Mouse (Mus musculus): Measurements from ENCODE around the gene Atxn2l. TPM values are rescaled to one million over a fixed set of nuclear protein-coding genes. Genes with fewer than 3 reads are reported as not detected.
A peak's percentile ranks its signal among the peaks of the same experiment; 100 is the strongest.
"Not testable (repeated sequence)": the region's sequence is repeated elsewhere in the genome, so short reads cannot be mapped to it uniquely, and the experiment has no call there.

Atxn2l gene
- total and polyA plus RNA-seq, 3 experiments = 32.0 to 843 (median 301) TPM

GRCm38 (mm10) chr7:126497966-126498365 is 5.3 kb downstream of the Atxn2l start:
- DNase-seq (ENCODE audit: low spot score) (no peak), ATAC-seq (ENCODE audit: extremely low read depth, insufficient number of reproducible peaks, low FRiP score, poor library complexity, severe bottlenecking) (no peak)
- Histone ChIP-seq H3K4me3 (ENCODE audit: low read depth, low read length) (peak overlapping the region; percentile 16; the same call in 1 of the 2 replicates), H3K9me3 (replicated peaks) (no peaks in the 10 kb centered on the region), H3K27me3 (ENCODE audit: insufficient read depth, low read length) (no peaks in the 10 kb centered on the region), H3K36me3 (replicated peaks) (peaks cover 83% of the 10 kb centered on the region), H3K4me1 (ENCODE audit: insufficient read depth, low read depth, low read length) (peaks cover 76% of the 10 kb centered on the region)
- TF ChIP-seq TAL1 (conservative IDR thresholded peaks at IDR 0.05; ENCODE audit: low read depth, low read length) (no peak), GATA1 (IDR thresholded peaks at IDR 0.05; ENCODE audit: borderline replicate concordance, low read length) (no peak), CTCF (IDR thresholded peaks at IDR 0.05; ENCODE audit: low read depth, low read length) (no peak), POLR2AphosphoS5 (IDR thresholded peaks at IDR 0.05; ENCODE audit: insufficient replicate concordance, low read depth, low read length) (no peak), GATA2 (IDR thresholded peaks at IDR 0.05; ENCODE audit: borderline replicate concordance, low read depth, low read length) (no peak)

- Histone ChIP-seq H3K4me3 (ENCODE audit: low read depth, low read length) (no peak overlapping the region), H3K36me3 (replicated peaks) (peaks cover 97% of the 10 kb centered on the region), H3K27me3 (ENCODE audit: insufficient read depth, low read length) (no peaks in the 10 kb centered on the region), H3K4me1 (ENCODE audit: insufficient read depth, low read depth, low read length) (peaks cover 89% of the 10 kb centered on the region), H3K9me3 (replicated peaks) (no peaks in the 10 kb centered on the region)
- ATAC-seq (ENCODE audit: extremely low read depth, insufficient number of reproducible peaks, low FRiP score, poor library complexity, severe bottlenecking) = no peak
- no peak for DNase-seq (ENCODE audit: low spot score)
- no peak for TF ChIP-seq GATA2 (IDR thresholded peaks at IDR 0.05; ENCODE audit: borderline replicate concordance, low read depth, low read length)
- no peak for TF ChIP-seq GATA1 (IDR thresholded peaks at IDR 0.05; ENCODE audit: borderline replicate concordance, low read length)
- TF ChIP-seq POLR2AphosphoS5 (IDR thresholded peaks at IDR 0.05; ENCODE audit: insufficient replicate concordance, low read depth, low read length) = no peak
- no peak for TF ChIP-seq TAL1 (conservative IDR thresholded peaks at IDR 0.05; ENCODE audit: low read depth, low read length)
- TF ChIP-seq CTCF (IDR thresholded peaks at IDR 0.05; ENCODE audit: low read depth, low read length) = no peak
Measured at GRCm38 (mm10) chr7:126496475-126496874, 6.8 kb downstream of the Atxn2l start.

GRCm38 (mm10) chr7:126494120-126494519 is 9.1 kb downstream of the Atxn2l start:
- ATAC-seq (ENCODE audit: extremely low read depth, insufficient number of reproducible peaks, low FRiP score, poor library complexity, severe bottlenecking) (no peak), DNase-seq (ENCODE audit: low spot score) (no peak)
- Histone ChIP-seq H3K4me1 (ENCODE audit: insufficient read depth, low read depth, low read length) (peaks cover 87% of the 10 kb centered on the region), H3K4me3 (ENCODE audit: low read depth, low read length) (no peak overlapping the region; the same call in 1 of the 2 replicates), H3K36me3 (replicated peaks) (peaks cover 97% of the 10 kb centered on the region), H3K9me3 (replicated peaks) (no peaks in the 10 kb centered on the region), H3K27me3 (ENCODE audit: insufficient read depth, low read length) (no peaks in the 10 kb centered on the region)
- no peak for TF ChIP-seq CTCF (IDR thresholded peaks at IDR 0.05; ENCODE audit: low read depth, low read length)
- no peak for TF ChIP-seq GATA1 (IDR thresholded peaks at IDR 0.05; ENCODE audit: borderline replicate concordance, low read length)
- no peak for TF ChIP-seq POLR2AphosphoS5 (IDR thresholded peaks at IDR 0.05; ENCODE audit: insufficient replicate concordance, low read depth, low read length)
- TF ChIP-seq TAL1 (conservative IDR thresholded peaks at IDR 0.05; ENCODE audit: low read depth, low read length) = no peak

- Histone ChIP-seq H3K4me3 (ENCODE audit: low read depth, low read length) (peak overlapping the region; percentile 52; the same call in 1 of the 2 replicates), H3K27me3 (ENCODE audit: insufficient read depth, low read length) (no peaks in the 10 kb centered on the region), H3K4me1 (ENCODE audit: insufficient read depth, low read depth, low read length) (peaks cover 78% of the 10 kb centered on the region), H3K9me3 (replicated peaks) (no peaks in the 10 kb centered on the region), H3K36me3 (replicated peaks) (peaks cover 87% of the 10 kb centered on the region)
- TF ChIP-seq GATA1 (IDR thresholded peaks at IDR 0.05; ENCODE audit: borderline replicate concordance, low read length) (no peak), TAL1 (conservative IDR thresholded peaks at IDR 0.05; ENCODE audit: low read depth, low read length) (no peak), POLR2AphosphoS5 (IDR thresholded peaks at IDR 0.05; ENCODE audit: insufficient replicate concordance, low read depth, low read length) (no peak), CTCF (IDR thresholded peaks at IDR 0.05; ENCODE audit: low read depth, low read length) (no peak), GATA2 (IDR thresholded peaks at IDR 0.05; ENCODE audit: borderline replicate concordance, low read depth, low read length) (no peak)
- DNase-seq (ENCODE audit: low spot score) = no peak
- no peak for ATAC-seq (ENCODE audit: extremely low read depth, insufficient number of reproducible peaks, low FRiP score, poor library complexity, severe bottlenecking)
Measured at GRCm38 (mm10) chr7:126491973-126492372, 11.3 kb downstream of the Atxn2l start.

- TF ChIP-seq CTCF (IDR thresholded peaks at IDR 0.05; ENCODE audit: low read depth, low read length) (no peak), TAL1 (conservative IDR thresholded peaks at IDR 0.05; ENCODE audit: low read depth, low read length) (peak; percentile 46; the same call in 1 of the 2 replicates)
- Histone ChIP-seq H3K27me3 (ENCODE audit: insufficient read depth, low read length) (no peaks in the 10 kb centered on the region), H3K36me3 (replicated peaks) (peaks cover 77% of the 10 kb centered on the region), H3K9me3 (replicated peaks) (no peaks in the 10 kb centered on the region), H3K4me1 (ENCODE audit: insufficient read depth, low read depth, low read length) (peaks cover 77% of the 10 kb centered on the region), H3K4me3 (ENCODE audit: low read depth, low read length) (no peak overlapping the region; the same call in 1 of the 2 replicates)
- ATAC-seq (ENCODE audit: extremely low read depth, insufficient number of reproducible peaks, low FRiP score, poor library complexity, severe bottlenecking) (no peak), DNase-seq (ENCODE audit: low spot score) (no peak)
Measured at GRCm38 (mm10) chr7:126491005-126491404, 12.2 kb downstream of the Atxn2l start.

GRCm38 (mm10) chr7:126487617-126488385 is 15.4 kb downstream of the Atxn2l start:
- not testable (repeated sequence) for ATAC-seq (ENCODE audit: extremely low read depth, insufficient number of reproducible peaks, low FRiP score, poor library complexity, severe bottlenecking); DNase-seq (ENCODE audit: low spot score)

More at GRCm38 (mm10) chr7:126487617-126488385, 15.4 kb downstream of the Atxn2l start:
- H3K27me3 ChIP-seq (ENCODE audit: insufficient read depth, low read length); H3K9me3 ChIP-seq (replicated peaks): not testable (repeated sequence)
- Histone ChIP-seq H3K4me3 (ENCODE audit: low read depth, low read length) (peak overlapping the region; percentile 81), H3K36me3 (replicated peaks) (peaks cover 45% of the 10 kb centered on the region), H3K4me1 (ENCODE audit: insufficient read depth, low read depth, low read length) (peaks cover 54% of the 10 kb centered on the region)
